In genomic region chr17:17625887-17626679, GRCm38 (mm10) we compare ENCODE assay signal across 8 mouse cellular contexts. TPM values are rescaled to one million over a fixed set of nuclear protein-coding genes. Genes with fewer than 3 reads are reported as not detected.
DNase-seq lines count a peak whose midpoint lies in the region; ATAC-seq and TF ChIP-seq lines count a peak whose summit lies in the region.

No protein-coding gene starts in this region.

- DNase-seq in lung, adult 2 months: no peak
- no peak for DNase-seq in lung, postnatal 4 days
- peak; percentile 44 for DNase-seq in c-Kit-positive CD71-positive TER-119-negative erythroid progenitor cells, embryonic 14.5 days (ENCODE audit: low read depth)
- peak; percentile 26 for DNase-seq in retina, embryonic 14.5 days (ENCODE audit: low spot score)
- DNase-seq in left cerebral cortex, adult 8-10 months (ENCODE audit: low spot score in 2 of 2): no peak
- no peak for DNase-seq in natural killer cell, adult 2 months (ENCODE audit: low spot score in 2 of 2)
- DNase-seq in spleen, postnatal 4 days (ENCODE audit: low spot score in 2 of 2): no peak

- no peaks in the 10 kb centered on the region for H3K9me3 ChIP-seq in intestine, embryonic 16.5 days (ENCODE audit: control insufficient read depth, low read length)

- peaks cover 4% of the 10 kb centered on the region for H3K4me1 ChIP-seq in lung, adult 2 months (ENCODE audit: control insufficient read depth, insufficient read depth, low read length)
- peaks cover 7% of the 10 kb centered on the region; the same call in 1 of the 2 replicates for H3K4me1 ChIP-seq in intestine, embryonic 16.5 days (ENCODE audit: control insufficient read depth, insufficient read depth, low read length)

- no peak for ATAC-seq in intestine, embryonic 16.5 days

- peak overlapping the region; percentile 82 for H3K4me2 ChIP-seq in intestine, embryonic 16.5 days (ENCODE audit: low read depth, low read length)

- TF ChIP-seq POLR2A in lung, adult 2 months (IDR thresholded peaks at IDR 0.05; ENCODE audit: borderline replicate concordance, extremely low read depth, low read depth, low read length): no peak

- peak overlapping the region; percentile 80 for H3K9ac ChIP-seq in intestine, embryonic 16.5 days (ENCODE audit: low read depth, low read length)

- no peaks in the 10 kb centered on the region for H3K27me3 ChIP-seq in intestine, embryonic 16.5 days (replicated peaks; ENCODE audit: control insufficient read depth, insufficient read depth, low read length)

- TF ChIP-seq CTCF in lung, adult 2 months (IDR thresholded peaks at IDR 0.05; ENCODE audit: insufficient read depth, low read length): no peak

- 31% methylated on average over 7 of the region's 7 CpGs for WGBS in lung, adult 2 months
- WGBS in intestine, embryonic 16.5 days: 38% methylated on average over 7 of the region's 7 CpGs

- peak overlapping the region; percentile 99 for H3K27ac ChIP-seq in intestine, embryonic 16.5 days (ENCODE audit: low read length)

- H3K4me3 ChIP-seq in lung, adult 2 months (replicated peaks; ENCODE audit: extremely low read depth, low read depth, low read length): peak overlapping the region; percentile 97
- peak overlapping the region; percentile 67 for H3K4me3 ChIP-seq in intestine, embryonic 16.5 days (ENCODE audit: low read length)

- no peaks in the 10 kb centered on the region for H3K36me3 ChIP-seq in intestine, embryonic 16.5 days (ENCODE audit: control insufficient read depth, insufficient read depth, low read length)

RNA-seq across cellular contexts. Expression of gene Lnpep, which starts 1.2 kb away (rescaled TPM):
- 8.0 and 13.5 TPM in 2 replicates for polyA plus RNA-seq in lung, adult 2 months (2012; rRNA removed)
- polyA plus RNA-seq in intestine, embryonic 16.5 days (2015; fragmentation: Nextera tagmentation; extraction: Ambion mirVana): 5.9 and 6.2 TPM in 2 replicates
- total RNA-seq in left cerebral cortex, adult 8-10 months (2022): 100 to 1,000 TPM in 3 of 4 experiments, 10 to 100 TPM in 1; 81.4 to 115 (median 110) TPM

Comparison
In these comparisons a context has a peak if more than half of its experiments do, and no peak if none do; other contexts are left out.
1. DNase-seq: peak in c-Kit-positive CD71-positive TER-119-negative erythroid progenitor cells, embryonic 14.5 days (single experiment) and retina, embryonic 14.5 days (single experiment); none in lung, adult 2 months (single experiment), lung, postnatal 4 days (0 of 2), left cerebral cortex, adult 8-10 months (0 of 2), natural killer cell, adult 2 months (0 of 2) and spleen, postnatal 4 days (0 of 2).